Mouse (Mus musculus) kidney, adult 2 months (tissue): ENCODE measurements around the gene Hivep2. TPM values are rescaled to one million over a fixed set of nuclear protein-coding genes. Genes with fewer than 3 reads are reported as not detected.

Source experiments
- DNase-seq: peaks from one replicate; pipeline ENCODE4 v3.0.0; 2021
- H3K27ac ChIP-seq: fragments of 200-500 bp; 2 replicates; pipeline ENCODE4 v1.5.1; 2012; ENCODE audit warnings: low read depth, low read length, control low read depth, inconsistent platforms; ENCODE audit not compliant: insufficient read depth
- H3K27me3 ChIP-seq: fragments of 200-500 bp; replicated peaks from 2 replicates; pipeline ENCODE4 v1.6.1; 2012; ENCODE audit warnings: mild to moderate bottlenecking, moderate library complexity, low read length, inconsistent platforms; ENCODE audit not compliant: control insufficient read depth, insufficient read depth
- H3K36me3 ChIP-seq: fragments of 200-500 bp; 2 replicates; pipeline ENCODE4 v1.6.1; 2012; ENCODE audit warnings: mild to moderate bottlenecking, moderate library complexity, low read length, inconsistent platforms; ENCODE audit not compliant: control insufficient read depth, insufficient read depth
- H3K4me1 ChIP-seq: fragments of 200-500 bp; 2 replicates; pipeline ENCODE4 v1.6.1; 2011; ENCODE audit warnings: low read length; ENCODE audit not compliant: control insufficient read depth, insufficient read depth
- H3K4me3 ChIP-seq: fragments of 200-500 bp; 2 replicates; pipeline ENCODE4 v1.5.1; 2011; ENCODE audit warnings: mild to moderate bottlenecking, low read depth, low read length, control low read depth; ENCODE audit not compliant: insufficient read depth
- CTCF ChIP-seq: fragments of 200-500 bp; conservative IDR thresholded peaks from 2 replicates; pipeline ENCODE4 v1.5.1; 2011; ENCODE audit warnings: low read depth, mild to moderate bottlenecking, control low read depth, low read length, moderate library complexity, mixed read lengths; ENCODE audit not compliant: insufficient read depth, insufficient read length
- POLR2A ChIP-seq: fragments of 200-500 bp; IDR thresholded peaks from one replicate; pipeline ENCODE4 v1.6.1; 2011; ENCODE audit warnings: low read depth, low read length, control low read depth
- WGBS: fragments of 180-500 bp; shearing (Covaris S2); methylation state at CpG from one replicate; pipeline ENCODE4 v1.1.7; 2018; 5-methylcytosine and 5-hydroxymethylcytosine counted together
- polyA plus RNA-seq: library from polyadenylated mRNA; depleted of rRNA; stranded (reverse); fragments of >200 nt; gene quantifications from 2 replicates; pipeline ENCODE4 v1.2.3, GENCODE M21; 2012

Hivep2 gene
- polyA plus RNA-seq, 1 experiment, result 4.9 TPM

GRCm38 (mm10) chr10:14081824-14082223 lies 115.9 kb downstream of the Hivep2 start:
- no peak overlapping the region for H3K27ac ChIP-seq
- no peak overlapping the region for H3K4me3 ChIP-seq
- no peaks in the 10 kb centered on the region for H3K36me3 ChIP-seq
- H3K4me1 ChIP-seq, result peaks cover 5% of the 10 kb centered on the region; the same call in 1 of the 2 replicates
- DNase-seq, result no peak
- H3K27me3 ChIP-seq, result no peaks in the 10 kb centered on the region
- WGBS, result 53% methylated on average over 3 of the region's 3 CpGs
- no peak for TF ChIP-seq CTCF
- TF ChIP-seq POLR2A, result no peak

GRCm38 (mm10) chr10:14082275-14082674 lies 116.4 kb downstream of the Hivep2 start:
- Histone ChIP-seq H3K4me1 (peaks cover 6% of the 10 kb centered on the region; the same call in 1 of the 2 replicates), H3K27me3 (no peaks in the 10 kb centered on the region), H3K27ac (no peak overlapping the region), H3K36me3 (no peaks in the 10 kb centered on the region), H3K4me3 (no peak overlapping the region)
- TF ChIP-seq POLR2A, result no peak
- DNase-seq, result no peak
- WGBS, result 85% methylated on average over 3 of the region's 3 CpGs

- no peak for TF ChIP-seq CTCF
- no peak for TF ChIP-seq POLR2A
- peak; percentile 56 for DNase-seq
- 58% methylated on average over 12 of the region's 12 CpGs for WGBS
- no peak overlapping the region for H3K4me3 ChIP-seq
- H3K27me3 ChIP-seq, result no peaks in the 10 kb centered on the region
- no peak overlapping the region for H3K27ac ChIP-seq
- peaks cover 8% of the 10 kb centered on the region for H3K4me1 ChIP-seq
- no peaks in the 10 kb centered on the region for H3K36me3 ChIP-seq
Measured at GRCm38 (mm10) chr10:14085241-14085659, 119.4 kb downstream of the Hivep2 start.

- Histone ChIP-seq H3K4me3 (peak overlapping the region; percentile 44), H3K36me3 (no peaks in the 10 kb centered on the region), H3K4me1 (peaks cover 8% of the 10 kb centered on the region), H3K27me3 (no peaks in the 10 kb centered on the region), H3K27ac (peak overlapping the region; percentile 81)
- TF ChIP-seq CTCF, result no peak
- TF ChIP-seq POLR2A, result no peak
- WGBS, result 33% methylated on average over 10 of the region's 10 CpGs
- peak; percentile 51 for DNase-seq
Measured at GRCm38 (mm10) chr10:14085882-14086515, 120.1 kb downstream of the Hivep2 start.

GRCm38 (mm10) chr10:14087316-14087715 lies 121.4 kb downstream of the Hivep2 start:
- H3K4me3 ChIP-seq, result no peak overlapping the region
- H3K4me1 ChIP-seq, result peaks cover 8% of the 10 kb centered on the region
- no peak for TF ChIP-seq POLR2A
- H3K27ac ChIP-seq, result no peak overlapping the region
- DNase-seq, result no peak
- H3K27me3 ChIP-seq, result no peaks in the 10 kb centered on the region
- WGBS, result 68% methylated on average over 7 of the region's 7 CpGs
- no peaks in the 10 kb centered on the region for H3K36me3 ChIP-seq

GRCm38 (mm10) chr10:14089488-14089887 lies 123.6 kb downstream of the Hivep2 start:
- Histone ChIP-seq H3K36me3 (no peaks in the 10 kb centered on the region), H3K4me3 (no peak overlapping the region), H3K27me3 (no peaks in the 10 kb centered on the region), H3K27ac (no peak overlapping the region), H3K4me1 (peaks cover 10% of the 10 kb centered on the region)
- TF ChIP-seq POLR2A (no peak), CTCF (peak; percentile 65)
- peak; percentile 46 for DNase-seq
- 75% methylated on average over 9 of the region's 9 CpGs for WGBS

- H3K4me3 ChIP-seq, result no peak overlapping the region
- WGBS, result 86% methylated on average over 4 of the region's 4 CpGs
- DNase-seq, result no peak
- no peaks in the 10 kb centered on the region for H3K27me3 ChIP-seq
- TF ChIP-seq CTCF, result no peak
- H3K36me3 ChIP-seq, result no peaks in the 10 kb centered on the region
- H3K4me1 ChIP-seq, result peaks cover 3% of the 10 kb centered on the region; the same call in 1 of the 2 replicates
- H3K27ac ChIP-seq, result no peak overlapping the region
Measured at GRCm38 (mm10) chr10:14094033-14094432, 128.2 kb downstream of the Hivep2 start.
